Mouse (Mus musculus): ENCODE measurements around the gene Grhl1. TPM values are rescaled to one million over a fixed set of nuclear protein-coding genes. Genes with fewer than 3 reads are reported as not detected.
"Not testable (repeated sequence)": the region's sequence is repeated elsewhere in the genome, so short reads cannot be mapped to it uniquely, and the experiment has no call there.

Gene Grhl1
- polyA plus RNA-seq, 1 experiment: 6.5 TPM

- peak; percentile 20 for DNase-seq
- 34% methylated on average over 1 of the region's 1 CpGs for WGBS
- TF ChIP-seq POLR2A (IDR thresholded peaks at IDR 0.05; ENCODE audit: borderline replicate concordance, extremely low read depth, low read depth, low read length) (no peak), CTCF (IDR thresholded peaks at IDR 0.05; ENCODE audit: insufficient read depth, low read length) (no peak)
Observed at GRCm38 (mm10) chr12:24633753-24634191, 61.7 kb downstream of the Grhl1 start.

GRCm38 (mm10) chr12:24634212-24634611 lies 62.1 kb downstream of the Grhl1 start:
- TF ChIP-seq POLR2A (IDR thresholded peaks at IDR 0.05; ENCODE audit: borderline replicate concordance, extremely low read depth, low read depth, low read length): no peak
- no peak for TF ChIP-seq CTCF (IDR thresholded peaks at IDR 0.05; ENCODE audit: insufficient read depth, low read length)
- 44% methylated on average over 4 of the region's 4 CpGs for WGBS
- DNase-seq: no peak
- H3K4me1 ChIP-seq (ENCODE audit: control insufficient read depth, insufficient read depth, low read length): no peaks in the 10 kb centered on the region
- no peak overlapping the region for H3K4me3 ChIP-seq (replicated peaks; ENCODE audit: extremely low read depth, low read depth, low read length)

More at GRCm38 (mm10) chr12:24633753-24634191, 61.7 kb downstream of the Grhl1 start:
- Histone ChIP-seq H3K4me1 (ENCODE audit: control insufficient read depth, insufficient read depth, low read length) (no peaks in the 10 kb centered on the region), H3K4me3 (replicated peaks; ENCODE audit: extremely low read depth, low read depth, low read length) (no peak overlapping the region)

- Histone ChIP-seq H3K4me1 (ENCODE audit: control insufficient read depth, insufficient read depth, low read length) (no peaks in the 10 kb centered on the region), H3K4me3 (replicated peaks; ENCODE audit: extremely low read depth, low read depth, low read length) (no peak overlapping the region)
- DNase-seq: no peak
- TF ChIP-seq CTCF (IDR thresholded peaks at IDR 0.05; ENCODE audit: insufficient read depth, low read length) (no peak), POLR2A (IDR thresholded peaks at IDR 0.05; ENCODE audit: borderline replicate concordance, extremely low read depth, low read depth, low read length) (no peak)
- 87% methylated on average over 3 of the region's 3 CpGs for WGBS
Observed at GRCm38 (mm10) chr12:24634648-24635047, 62.6 kb downstream of the Grhl1 start.

GRCm38 (mm10) chr12:24638787-24639186 lies 66.7 kb downstream of the Grhl1 start:
- WGBS: 95% methylated on average over 10 of the region's 10 CpGs
- not testable (repeated sequence) for H3K4me3 ChIP-seq (replicated peaks; ENCODE audit: extremely low read depth, low read depth, low read length); DNase-seq; H3K4me1 ChIP-seq (ENCODE audit: control insufficient read depth, insufficient read depth, low read length)

- peaks cover 9% of the 10 kb centered on the region for H3K4me1 ChIP-seq (ENCODE audit: control insufficient read depth, insufficient read depth, low read length)
- peak; percentile 50 for DNase-seq
- H3K4me3 ChIP-seq (replicated peaks; ENCODE audit: extremely low read depth, low read depth, low read length): no peak overlapping the region
- no peak for TF ChIP-seq POLR2A (IDR thresholded peaks at IDR 0.05; ENCODE audit: borderline replicate concordance, extremely low read depth, low read depth, low read length)
- no peak for TF ChIP-seq CTCF (IDR thresholded peaks at IDR 0.05; ENCODE audit: insufficient read depth, low read length)
- WGBS: 37% methylated on average over 4 of the region's 4 CpGs
Observed at GRCm38 (mm10) chr12:24642370-24642802, 70.3 kb downstream of the Grhl1 start.

- DNase-seq: no peak
- WGBS: 17% methylated on average over 1 of the region's 1 CpGs
- TF ChIP-seq CTCF (IDR thresholded peaks at IDR 0.05; ENCODE audit: insufficient read depth, low read length) (no peak), POLR2A (IDR thresholded peaks at IDR 0.05; ENCODE audit: borderline replicate concordance, extremely low read depth, low read depth, low read length) (no peak)
- H3K4me3 ChIP-seq (replicated peaks; ENCODE audit: extremely low read depth, low read depth, low read length): no peak overlapping the region
- peaks cover 17% of the 10 kb centered on the region for H3K4me1 ChIP-seq (ENCODE audit: control insufficient read depth, insufficient read depth, low read length)
Observed at GRCm38 (mm10) chr12:24644125-24644571, 72.1 kb downstream of the Grhl1 start.

- no peak for DNase-seq
- TF ChIP-seq CTCF (IDR thresholded peaks at IDR 0.05; ENCODE audit: insufficient read depth, low read length) (no peak), POLR2A (IDR thresholded peaks at IDR 0.05; ENCODE audit: borderline replicate concordance, extremely low read depth, low read depth, low read length) (no peak)
- 89% methylated on average over 6 of the region's 6 CpGs for WGBS
- H3K4me1 ChIP-seq (ENCODE audit: control insufficient read depth, insufficient read depth, low read length): peaks cover 24% of the 10 kb centered on the region
- no peak overlapping the region for H3K4me3 ChIP-seq (replicated peaks; ENCODE audit: extremely low read depth, low read depth, low read length)
Observed at GRCm38 (mm10) chr12:24645901-24646300, 73.8 kb downstream of the Grhl1 start.

- WGBS: 63% methylated on average over 1 of the region's 1 CpGs
- Histone ChIP-seq H3K4me1 (ENCODE audit: control insufficient read depth, insufficient read depth, low read length) (peaks cover 26% of the 10 kb centered on the region), H3K4me3 (replicated peaks; ENCODE audit: extremely low read depth, low read depth, low read length) (no peak overlapping the region)
- no peak for DNase-seq
- TF ChIP-seq CTCF (IDR thresholded peaks at IDR 0.05; ENCODE audit: insufficient read depth, low read length) (no peak), POLR2A (IDR thresholded peaks at IDR 0.05; ENCODE audit: borderline replicate concordance, extremely low read depth, low read depth, low read length) (no peak)
Observed at GRCm38 (mm10) chr12:24648094-24648493, 76.0 kb downstream of the Grhl1 start.

GRCm38 (mm10) chr12:24650415-24651062 lies 78.5 kb downstream of the Grhl1 start:
- H3K4me3 ChIP-seq (replicated peaks; ENCODE audit: extremely low read depth, low read depth, low read length): peak overlapping the region; percentile 83
- 4% methylated on average over 22 of the region's 22 CpGs for WGBS
- no peak for DNase-seq
- peak; percentile 71; the same call in 1 of the 2 replicates for TF ChIP-seq POLR2A (IDR thresholded peaks at IDR 0.05; ENCODE audit: borderline replicate concordance, extremely low read depth, low read depth, low read length)
- no peak for TF ChIP-seq CTCF (IDR thresholded peaks at IDR 0.05; ENCODE audit: insufficient read depth, low read length)
- H3K4me1 ChIP-seq (ENCODE audit: control insufficient read depth, insufficient read depth, low read length): peaks cover 25% of the 10 kb centered on the region

GRCm38 (mm10) chr12:24651063-24651557 lies 79.0 kb downstream of the Grhl1 start, which contains the start of gene Klf11:
TSS of gene Klf11 (plus strand) at chr12:24651274.
- peak within 1 kb of the TSS; percentile 90 for H3K4me3 ChIP-seq (replicated peaks; ENCODE audit: extremely low read depth, low read depth, low read length)
- peak; percentile 54; the same call in 1 of the 2 replicates for TF ChIP-seq POLR2A (IDR thresholded peaks at IDR 0.05; ENCODE audit: borderline replicate concordance, extremely low read depth, low read depth, low read length)
- no peak for TF ChIP-seq CTCF (IDR thresholded peaks at IDR 0.05; ENCODE audit: insufficient read depth, low read length)
- H3K4me1 ChIP-seq (ENCODE audit: control insufficient read depth, insufficient read depth, low read length): peaks cover 25% of the 10 kb centered on the region
- peak; percentile 98 for DNase-seq
- under 1% methylated on average over 64 of the region's 68 CpGs for WGBS

Measured in lung, adult 2 months (tissue).